Mouse (Mus musculus) thymus, postnatal 10 days (tissue): Measurements from ENCODE around the gene Mlc1.

ENCODE experiments used
- DNase-seq, 2 experiments: peaks; one replicate each; pipeline ENCODE4 v3.0.0; 2021; ENCODE audit warnings: low spot score in 2 of 2

Mlc1 gene

GRCm38 (mm10) chr15:88978281-88979137, at the start of gene Mlc1:
TSS of gene Mlc1 (minus strand) at chr15:88979007.
- DNase-seq: no peak

- DNase-seq: no peak
These were observed 41.7 kb upstream of the Mlc1 start for GRCm38 (mm10) chr15:89020492-89020891.

GRCm38 (mm10) chr15:89020085-89020484, 41.3 kb upstream of the Mlc1 start:
- no peak for DNase-seq

GRCm38 (mm10) chr15:89016722-89017121, 37.9 kb upstream of the Mlc1 start:
- no peak for DNase-seq

DNA sequence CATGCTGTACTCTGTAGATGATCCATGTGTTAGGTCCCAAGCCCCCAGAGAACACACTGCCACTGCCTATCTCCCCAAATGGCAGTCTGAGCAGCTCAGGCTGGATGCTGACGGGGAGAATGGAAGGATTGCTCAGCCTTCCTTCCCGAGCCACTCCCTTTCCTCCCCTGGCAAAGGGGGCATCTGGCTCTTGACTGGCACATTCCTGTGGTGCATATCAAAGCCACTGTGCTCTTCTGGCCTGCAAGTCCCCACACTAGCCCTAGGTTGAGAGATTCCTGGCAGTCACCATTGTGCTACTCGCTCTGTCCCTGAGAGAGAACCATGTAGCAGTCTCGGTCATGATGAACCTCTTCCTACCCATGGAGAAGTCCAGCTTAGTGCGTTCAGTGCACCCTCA, 29.0 kb upstream of the Mlc1 start:
- DNase-seq: no peak

- DNase-seq: no peak
These were observed 28.2 kb upstream of the Mlc1 start for GRCm38 (mm10) chr15:89007002-89007401.

DNA sequence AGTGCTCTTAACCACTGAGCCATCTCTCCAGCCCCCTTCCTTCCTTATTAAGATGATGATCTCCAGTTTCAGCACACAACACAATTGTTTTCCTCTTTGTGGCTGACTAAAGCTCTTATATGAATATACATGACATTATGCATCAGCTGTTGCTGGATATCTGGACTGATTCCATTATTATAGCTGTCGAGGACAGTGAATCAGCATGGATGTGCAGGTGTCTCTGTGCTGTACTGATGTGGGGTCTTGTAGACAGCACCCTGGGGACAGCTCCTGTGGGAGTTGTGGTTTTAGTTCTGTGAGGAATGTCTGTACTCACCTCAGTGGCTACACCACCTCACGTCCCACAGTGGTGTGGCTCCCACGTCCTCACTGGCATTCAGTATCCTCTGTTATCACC, 22.4 kb upstream of the Mlc1 start:
- no peak for DNase-seq

DNA sequence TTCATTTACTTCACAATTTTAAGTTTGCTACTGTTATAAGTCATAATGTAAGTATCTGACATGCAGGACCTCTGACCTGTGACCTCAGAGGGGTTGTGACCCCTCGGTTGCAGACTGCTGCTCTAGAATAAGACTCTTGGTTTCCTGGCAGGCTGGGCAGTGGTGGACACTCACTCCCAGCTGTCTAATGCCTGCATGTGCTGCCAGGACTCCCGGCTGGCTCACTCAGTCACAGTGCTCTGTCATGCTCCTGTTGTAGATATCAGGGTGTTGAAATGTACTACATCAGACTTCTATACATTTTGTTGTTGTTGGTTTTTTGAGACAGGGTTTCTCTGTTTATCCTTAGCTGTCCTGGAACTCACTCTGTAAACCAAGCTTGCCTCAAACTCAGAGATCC, 21.6 kb upstream of the Mlc1 start:
- DNase-seq: no peak

DNA sequence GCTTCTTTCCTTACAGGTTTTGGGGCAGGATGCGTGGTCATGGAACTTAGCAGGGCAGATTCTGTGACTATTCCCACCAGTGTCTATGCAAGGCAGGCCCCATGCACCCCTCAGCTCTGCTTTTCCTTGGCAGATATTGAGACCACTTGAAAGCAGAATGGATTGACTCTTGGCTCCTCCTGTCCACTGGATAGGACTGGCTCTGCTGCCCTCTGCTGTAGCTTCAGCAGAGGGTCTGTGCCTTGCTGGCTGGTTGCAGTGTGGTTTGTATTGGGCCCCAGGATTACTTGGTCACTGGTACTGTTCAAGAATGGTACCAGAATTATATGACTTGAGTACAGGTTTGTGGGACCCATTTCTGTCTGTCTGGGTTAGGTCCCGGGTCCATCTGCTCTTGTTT, 20.3 kb upstream of the Mlc1 start:
- no peak for DNase-seq

GRCm38 (mm10) chr15:88998636-88999035, 19.8 kb upstream of the Mlc1 start:
- DNase-seq: no peak

GRCm38 (mm10) chr15:88989236-88989635, 10.4 kb upstream of the Mlc1 start:
- DNase-seq: no peak

DNA sequence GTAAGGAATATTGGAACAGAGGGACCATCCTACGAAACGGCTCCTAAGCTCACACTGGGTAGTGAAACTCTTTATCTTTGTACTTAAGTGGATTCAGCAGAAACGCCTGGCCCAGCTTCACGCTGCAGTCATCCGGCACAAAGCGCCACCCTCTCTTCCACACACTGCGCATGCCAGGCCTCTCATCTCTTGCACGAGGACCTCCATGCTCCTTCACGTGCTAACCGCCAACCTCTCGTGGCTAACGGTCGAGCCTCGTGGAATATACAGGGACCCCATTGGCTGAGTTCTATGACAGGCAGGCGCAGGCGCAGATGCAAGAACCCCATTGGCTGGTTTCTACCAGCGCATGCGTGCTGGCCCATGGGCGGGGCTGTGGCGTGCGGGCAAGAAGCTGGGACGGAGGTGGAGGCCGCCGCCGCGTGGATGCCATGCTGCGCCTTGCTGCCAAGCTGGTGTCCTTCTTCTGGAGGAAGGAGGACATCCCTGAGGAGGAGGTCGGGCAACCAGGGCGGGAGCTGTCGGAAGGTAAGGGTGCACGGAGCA, 3.8 kb upstream of the Mlc1 start, which contains the start of gene Mov10l1:
Gene Mov10l1, plus strand, starts transcription at position 376 of the 546 bp plus-strand sequence.
- no peak for DNase-seq

DNA sequence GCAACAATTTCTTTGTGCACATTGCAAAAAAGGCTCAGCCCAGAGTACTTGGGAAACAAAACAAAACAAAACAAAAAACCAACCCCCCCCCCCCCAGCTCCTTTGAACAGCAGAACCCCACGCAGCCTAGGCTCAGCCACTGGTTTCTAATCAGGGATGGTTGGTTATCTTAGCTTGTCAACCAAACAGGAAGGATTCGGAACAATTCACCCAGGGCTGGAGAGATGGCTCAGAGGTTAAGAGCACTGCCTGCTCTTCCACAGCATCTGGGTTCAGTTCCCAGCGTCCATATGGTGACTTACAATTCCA, 285 bp upstream of the Mlc1 start:
- DNase-seq: no peak

- no peak for DNase-seq
These were observed 6.5 kb downstream of the Mlc1 start for GRCm38 (mm10) chr15:88972300-88972699.

DNA sequence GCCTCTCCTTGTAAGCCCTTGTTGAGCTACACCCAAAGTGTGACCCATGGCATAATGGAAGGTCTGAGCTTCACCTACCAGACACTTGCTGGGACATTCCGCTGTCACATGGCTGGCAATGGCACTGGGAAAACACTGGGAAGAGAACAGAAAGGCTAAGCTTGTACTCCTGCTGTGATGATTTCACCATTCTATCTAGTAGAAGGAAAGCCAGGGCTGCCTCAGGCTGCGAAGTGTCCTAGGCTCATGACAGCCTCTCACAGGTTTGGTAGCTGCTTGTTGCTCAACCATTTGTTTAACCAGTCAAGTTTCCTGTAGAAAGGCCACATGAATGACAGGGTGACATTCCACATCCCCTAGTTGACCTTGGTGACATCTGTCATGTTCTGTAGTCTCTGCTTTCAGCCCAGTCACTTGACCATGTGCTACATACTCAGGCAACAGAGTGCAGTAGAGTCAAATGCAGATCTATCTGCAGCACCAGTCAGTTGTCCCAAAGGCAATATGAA, 14.7 kb downstream of the Mlc1 start:
- no peak for DNase-seq

GRCm38 (mm10) chr15:88957522-88957921, 21.3 kb downstream of the Mlc1 start:
- no peak for DNase-seq

DNA sequence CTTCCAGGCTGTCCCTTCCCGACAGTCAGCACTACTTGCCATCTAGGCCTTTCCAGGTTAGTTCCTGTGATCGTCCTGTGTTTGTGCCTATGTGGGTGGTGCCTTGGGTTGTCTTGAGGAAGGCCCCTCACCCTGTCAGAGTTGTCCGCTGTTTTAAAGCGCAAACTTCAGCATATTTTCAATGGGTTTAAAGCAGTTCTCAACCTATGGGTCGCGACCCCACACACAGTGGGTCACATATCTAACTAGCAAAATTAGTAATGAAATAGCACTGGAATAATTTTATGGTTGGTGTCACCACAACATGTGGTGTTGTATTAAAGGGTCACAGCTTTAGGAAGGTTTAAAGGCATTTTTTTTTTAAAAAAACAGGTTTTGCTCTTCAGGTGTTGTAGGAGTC, 23.5 kb downstream of the Mlc1 start:
- no peak for DNase-seq

GRCm38 (mm10) chr15:88954368-88955072, 24.3 kb downstream of the Mlc1 start, which contains the start of gene Ttll8:
TSS of gene Ttll8 (minus strand) at chr15:88954418.
- no peak for DNase-seq

- no peak for DNase-seq
These were observed 27.6 kb downstream of the Mlc1 start for GRCm38 (mm10) chr15:88951246-88951645.

- no peak for DNase-seq
These were observed 32.0 kb downstream of the Mlc1 start for GRCm38 (mm10) chr15:88946851-88947250.

- no peak for DNase-seq
These were observed 34.8 kb downstream of the Mlc1 start for GRCm38 (mm10) chr15:88943896-88944551.

- DNase-seq: no peak
These were observed 36.0 kb downstream of the Mlc1 start for GRCm38 (mm10) chr15:88942783-88943182.
